Mouse (Mus musculus) forebrain, postnatal 0 days (tissue): Measurements from ENCODE around the gene Galntl6. TPM values are rescaled to one million over a fixed set of nuclear protein-coding genes. Genes with fewer than 3 reads are reported as not detected.

Source experiments
- ATAC-seq: fragments of 200-750 bp; cut with Nextera tagmentation; 2 replicates; pipeline ENCODE4 v1.8.0; 2017; ENCODE audit warnings: mild to moderate bottlenecking, moderate library complexity
- DNase-seq: peaks from one replicate; pipeline ENCODE4 v3.0.0-alpha.2; 2015
- H3K27ac ChIP-seq: fragments of 300-500 bp; sonication (generic); 2 replicates; pipeline ENCODE4 v1.5.1; 2014; ENCODE audit warnings: low read depth, mild to moderate bottlenecking, antibody characterized with exemption, low read length, moderate library complexity, mixed read lengths
- H3K27me3 ChIP-seq: fragments of 300-500 bp; sonication (generic); 2 replicates; pipeline ENCODE4 v1.6.1; 2014; ENCODE audit warnings: mild to moderate bottlenecking, low read length, mixed read lengths; ENCODE audit not compliant: insufficient read depth
- H3K36me3 ChIP-seq: fragments of 300-500 bp; sonication (generic); 2 replicates; pipeline ENCODE4 v1.6.1; 2014; ENCODE audit warnings: mild to moderate bottlenecking, moderate library complexity; ENCODE audit not compliant: insufficient read depth
- H3K4me1 ChIP-seq: fragments of 300-500 bp; sonication (generic); 2 replicates; pipeline ENCODE4 v1.6.1; 2014; ENCODE audit warnings: antibody characterized with exemption; ENCODE audit not compliant: insufficient read depth
- H3K4me2 ChIP-seq: fragments of 300-500 bp; sonication (generic); 2 replicates; pipeline ENCODE4 v1.6.1; 2014; ENCODE audit warnings: low read depth, mild to moderate bottlenecking, moderate library complexity
- H3K4me3 ChIP-seq: fragments of 300-500 bp; sonication (generic); 2 replicates; pipeline ENCODE4 v1.5.1; 2014; ENCODE audit warnings: low read depth, low read length, mixed read lengths
- H3K9ac ChIP-seq: fragments of 300-500 bp; sonication (generic); 2 replicates; pipeline ENCODE4 v1.6.1; 2014; ENCODE audit warnings: mild to moderate bottlenecking
- H3K9me3 ChIP-seq: fragments of 300-500 bp; sonication (generic); 2 replicates; pipeline ENCODE4 v1.6.1; 2016; ENCODE audit warnings: low read length
- CTCF ChIP-seq: sonication (generic); IDR thresholded peaks from 2 replicates; pipeline ENCODE4 v1.5.1; 2016; ENCODE audit warnings: antibody characterized with exemption, control low read depth, low read depth
- WGBS: fragments of 180-500 bp; shearing (Covaris S2); extraction: QIAGEN DNeasy Blood & Tissue Kit; methylation state at CpG from one replicate; pipeline ENCODE4 v1.1.7; 2014; 5-methylcytosine and 5-hydroxymethylcytosine counted together
- polyA plus RNA-seq: library from polyadenylated mRNA; unstranded; fragments of >200 nt; fragmentation: Nextera tagmentation; extraction: Ambion mirVana; gene quantifications from 2 replicates; pipeline ENCODE4 v1.2.1, GENCODE M21; 2015
- total RNA-seq: library from RNA; depleted of rRNA; stranded (reverse); fragments of >200 nt; gene quantifications from 2 replicates; pipeline ENCODE4 v1.2.3, GENCODE M21; 2014

Galntl6 gene
- total and polyA plus RNA-seq, 2 experiments from 2014 or later: 15.0 to 27.8 TPM

DNA sequence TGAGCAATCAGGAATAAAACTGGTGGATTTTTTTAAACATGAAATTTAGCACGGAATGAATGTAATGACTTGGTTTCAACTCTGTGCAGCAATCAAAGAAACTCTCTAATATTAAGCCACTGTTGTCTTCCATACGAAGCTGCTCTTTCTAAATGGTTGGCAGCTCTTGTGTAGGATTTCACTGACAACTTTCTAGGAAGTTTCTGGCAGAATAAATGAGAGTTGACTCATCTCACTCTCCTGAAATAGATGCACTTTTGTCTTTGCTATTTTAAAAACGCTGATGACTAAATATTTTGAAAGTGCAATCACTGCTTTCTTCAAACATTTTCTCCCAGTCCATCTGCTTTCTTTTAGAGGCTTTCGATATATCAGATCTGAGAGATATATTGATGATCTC lies 256.8 kb downstream of the Galntl6 start:
- Histone ChIP-seq H3K27ac (no peak overlapping the region), H3K9me3 (no peaks in the 10 kb centered on the region), H3K36me3 (no peaks in the 10 kb centered on the region), H3K9ac (no peak overlapping the region), H3K4me1 (no peaks in the 10 kb centered on the region), H3K4me3 (no peak overlapping the region), H3K27me3 (no peaks in the 10 kb centered on the region), H3K4me2 (no peak overlapping the region)
- no peak for TF ChIP-seq CTCF
- no peak for DNase-seq
- no peak for ATAC-seq
- 66% methylated on average over 4 of the region's 4 CpGs for WGBS

GRCm38 (mm10) chr8:58606451-58606850 lies 306.0 kb downstream of the Galntl6 start:
- DNase-seq (no peak), ATAC-seq (no peak)
- Histone ChIP-seq H3K9ac (no peak overlapping the region), H3K9me3 (no peaks in the 10 kb centered on the region), H3K4me1 (no peaks in the 10 kb centered on the region), H3K36me3 (no peaks in the 10 kb centered on the region), H3K4me2 (no peak overlapping the region), H3K27me3 (no peaks in the 10 kb centered on the region), H3K4me3 (no peak overlapping the region), H3K27ac (no peak overlapping the region)
- no peak for TF ChIP-seq CTCF
- WGBS: 69% methylated on average over 4 of the region's 4 CpGs

- Histone ChIP-seq H3K4me2 (no peak overlapping the region), H3K9me3 (no peaks in the 10 kb centered on the region), H3K27ac (no peak overlapping the region), H3K36me3 (no peaks in the 10 kb centered on the region), H3K9ac (no peak overlapping the region), H3K27me3 (no peaks in the 10 kb centered on the region), H3K4me1 (no peaks in the 10 kb centered on the region), H3K4me3 (no peak overlapping the region)
- no peak for TF ChIP-seq CTCF
- ATAC-seq: no peak
- WGBS: 79% methylated on average over 4 of the region's 4 CpGs
- no peak for DNase-seq
Observed at GRCm38 (mm10) chr8:58604751-58605150, 307.7 kb downstream of the Galntl6 start.

- Histone ChIP-seq H3K27me3 (no peaks in the 10 kb centered on the region), H3K4me1 (no peaks in the 10 kb centered on the region), H3K4me3 (no peak overlapping the region), H3K9ac (no peak overlapping the region), H3K9me3 (no peaks in the 10 kb centered on the region), H3K27ac (no peak overlapping the region), H3K36me3 (no peaks in the 10 kb centered on the region), H3K4me2 (no peak overlapping the region)
- WGBS: 61% methylated on average over 6 of the region's 6 CpGs
- peak; percentile 71; the same call in 1 of the 2 replicates for ATAC-seq
- DNase-seq: peak; percentile 27
- no peak for TF ChIP-seq CTCF
Observed at GRCm38 (mm10) chr8:58597834-58598233, 314.6 kb downstream of the Galntl6 start.

- WGBS: 45% methylated on average over 1 of the region's 1 CpGs
- DNase-seq (peak; percentile 14), ATAC-seq (peak; percentile 58; the same call in 1 of the 2 replicates)
- no peaks in the 10 kb centered on the region for H3K4me1 ChIP-seq
- no peaks in the 10 kb centered on the region for H3K27me3 ChIP-seq
- H3K4me3 ChIP-seq: no peak overlapping the region
- no peak for TF ChIP-seq CTCF
- no peak overlapping the region for H3K27ac ChIP-seq
- H3K36me3 ChIP-seq: no peaks in the 10 kb centered on the region
- H3K9me3 ChIP-seq: no peaks in the 10 kb centered on the region
- no peak overlapping the region for H3K4me2 ChIP-seq
- H3K9ac ChIP-seq: no peak overlapping the region
Observed at GRCm38 (mm10) chr8:58575346-58575745, 337.1 kb downstream of the Galntl6 start.

- TF ChIP-seq CTCF: no peak
- no peaks in the 10 kb centered on the region for H3K27me3 ChIP-seq
- DNase-seq: no peak
- no peak for ATAC-seq
- no peak overlapping the region for H3K4me3 ChIP-seq
- H3K9me3 ChIP-seq: no peaks in the 10 kb centered on the region
- H3K4me1 ChIP-seq: no peaks in the 10 kb centered on the region
- no peak overlapping the region for H3K9ac ChIP-seq
- H3K4me2 ChIP-seq: no peak overlapping the region
- H3K36me3 ChIP-seq: no peaks in the 10 kb centered on the region
- no peak overlapping the region for H3K27ac ChIP-seq
- 35% methylated on average over 2 of the region's 2 CpGs for WGBS
Observed at GRCm38 (mm10) chr8:58568086-58568485, 344.4 kb downstream of the Galntl6 start.

DNA sequence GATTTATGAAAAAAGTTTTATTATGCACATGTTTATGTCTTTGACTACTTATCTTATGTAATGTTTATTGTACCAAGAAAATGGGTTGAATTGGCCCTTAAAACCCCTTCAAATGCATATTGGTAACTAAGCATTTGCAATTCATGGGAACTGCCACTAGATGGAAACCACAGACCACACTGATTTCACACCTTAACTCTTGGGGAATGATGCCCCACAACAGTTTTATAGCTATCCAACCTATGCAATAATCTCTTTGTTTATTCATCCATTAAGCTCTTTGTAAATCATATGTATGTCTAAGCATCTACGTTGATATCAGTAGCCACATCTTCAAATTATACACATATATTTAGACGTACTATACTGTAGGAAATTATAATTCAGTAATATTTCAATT lies 346.3 kb downstream of the Galntl6 start:
- peak; percentile 64 for DNase-seq
- Histone ChIP-seq H3K9ac (no peak overlapping the region), H3K9me3 (no peaks in the 10 kb centered on the region), H3K27me3 (no peaks in the 10 kb centered on the region), H3K36me3 (no peaks in the 10 kb centered on the region), H3K4me2 (no peak overlapping the region), H3K4me3 (no peak overlapping the region), H3K27ac (no peak overlapping the region), H3K4me1 (no peaks in the 10 kb centered on the region)
- peak; percentile 90 for TF ChIP-seq CTCF
- ATAC-seq: peak; percentile 29; the same call in 1 of the 2 replicates
- WGBS: 54% methylated on average over 2 of the region's 2 CpGs

DNA sequence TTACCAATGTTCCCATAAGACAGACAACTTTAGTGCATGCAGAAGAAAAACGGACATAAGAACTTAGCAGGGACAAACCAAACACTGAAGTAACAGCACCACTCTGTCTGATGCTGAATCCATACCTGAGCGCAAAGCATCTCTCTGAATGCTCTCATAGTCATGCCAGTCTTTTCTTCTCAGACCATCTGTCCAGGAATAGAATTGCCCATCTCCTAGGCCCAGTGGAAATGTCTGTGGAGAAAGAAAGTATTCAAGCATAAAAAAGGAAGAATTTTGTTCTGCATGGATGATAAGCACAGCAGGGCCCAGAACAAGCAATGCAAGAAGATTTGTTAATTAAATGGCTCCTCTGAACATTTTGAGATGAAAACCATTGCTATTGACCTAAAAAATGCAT lies 376.7 kb downstream of the Galntl6 start:
- Histone ChIP-seq H3K9me3 (no peaks in the 10 kb centered on the region), H3K4me2 (no peak overlapping the region), H3K27me3 (no peaks in the 10 kb centered on the region), H3K4me3 (no peak overlapping the region), H3K36me3 (no peaks in the 10 kb centered on the region), H3K9ac (no peak overlapping the region), H3K27ac (no peak overlapping the region), H3K4me1 (no peaks in the 10 kb centered on the region)
- no peak for TF ChIP-seq CTCF
- ATAC-seq: no peak
- 81% methylated on average over 2 of the region's 2 CpGs for WGBS
- DNase-seq: no peak
